Mouse (Mus musculus): Measurements from ENCODE around the gene Polrmt. TPM values are rescaled to one million over a fixed set of nuclear protein-coding genes. Genes with fewer than 3 reads are reported as not detected.

Gene Polrmt
- polyA plus RNA-seq, 1 experiment from 2014 or later: 31.8 TPM

DNA sequence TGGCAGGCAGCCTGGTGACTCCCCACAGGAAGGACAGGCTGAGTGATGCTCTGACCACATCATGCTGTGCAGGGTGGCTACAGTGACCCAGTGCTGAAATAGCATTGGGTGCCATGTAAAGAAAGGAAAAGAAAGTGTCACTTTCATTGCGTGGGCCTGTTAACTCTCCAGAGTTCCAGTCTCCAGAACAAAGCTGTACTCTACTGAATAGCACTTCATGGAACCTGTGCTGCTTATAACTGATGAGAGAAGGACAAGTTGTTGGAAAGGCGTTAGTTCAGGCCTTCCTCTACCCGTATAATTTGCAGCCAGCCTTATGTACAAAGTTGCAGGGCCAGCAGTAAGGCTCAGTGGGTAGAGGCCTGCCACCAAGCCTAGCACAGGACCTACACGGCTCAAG lies 57.7 kb downstream of the Polrmt start, which contains the start of gene Gzmm:
TSS of gene Gzmm (plus strand) at position 301 of the 400 bp plus-strand sequence.
- H3K27ac ChIP-seq (ENCODE audit: low read length): no peak within 1 kb of the TSS
- peaks cover 52% of the 10 kb centered on the region for H3K36me3 ChIP-seq (ENCODE audit: control insufficient read depth, insufficient read depth, low read length)
- peaks cover 2% of the 10 kb centered on the region; the same call in 1 of the 2 replicates for H3K9me3 ChIP-seq (ENCODE audit: control insufficient read depth, low read depth, low read length)
- H3K4me2 ChIP-seq (replicated peaks; ENCODE audit: low read depth, low read length): no peak within 1 kb of the TSS
- peaks cover 4% of the 10 kb centered on the region; the same call in 1 of the 2 replicates for H3K4me1 ChIP-seq (ENCODE audit: control insufficient read depth, insufficient read depth, low read length)
- H3K4me3 ChIP-seq (ENCODE audit: low read depth, low read length): no peak within 1 kb of the TSS
- ATAC-seq (ENCODE audit: insufficient number of reproducible peaks, insufficient read depth, low FRiP score, low read depth): no peak
- no peak within 1 kb of the TSS for H3K9ac ChIP-seq (replicated peaks; ENCODE audit: low read depth, low read length)
- WGBS: 81% methylated on average over 4 of the region's 4 CpGs
- no peaks in the 10 kb centered on the region for H3K27me3 ChIP-seq (ENCODE audit: control insufficient read depth, insufficient read depth, low read length)

DNA sequence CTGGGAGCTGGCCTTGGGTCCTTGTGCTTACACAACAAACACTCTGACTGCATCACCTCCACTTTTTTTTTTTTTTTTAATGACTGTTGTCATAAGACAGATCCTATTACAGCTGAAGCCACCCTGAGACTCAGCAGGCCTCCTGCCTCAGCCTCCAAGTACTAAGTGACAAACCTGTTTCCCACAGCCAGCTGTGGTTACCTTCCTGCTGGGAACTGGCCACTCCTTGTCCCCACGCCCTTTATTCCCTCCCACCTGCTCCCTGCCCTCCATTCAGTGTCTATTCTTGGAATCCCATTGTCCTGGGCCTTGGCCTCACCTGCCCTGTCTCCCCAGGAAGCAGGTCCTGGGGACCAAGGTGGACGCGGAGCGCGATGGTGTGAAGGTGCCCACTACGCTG lies 58.9 kb downstream of the Polrmt start:
- no peak overlapping the region for H3K27ac ChIP-seq (ENCODE audit: low read length)
- no peak overlapping the region for H3K4me3 ChIP-seq (ENCODE audit: low read depth, low read length)
- H3K9ac ChIP-seq (replicated peaks; ENCODE audit: low read depth, low read length): no peak overlapping the region
- H3K36me3 ChIP-seq (ENCODE audit: control insufficient read depth, insufficient read depth, low read length): peaks cover 52% of the 10 kb centered on the region
- no peak overlapping the region for H3K4me2 ChIP-seq (replicated peaks; ENCODE audit: low read depth, low read length)
- H3K4me1 ChIP-seq (ENCODE audit: control insufficient read depth, insufficient read depth, low read length): peaks cover 13% of the 10 kb centered on the region; the same call in 1 of the 2 replicates
- peaks cover 2% of the 10 kb centered on the region; the same call in 1 of the 2 replicates for H3K9me3 ChIP-seq (ENCODE audit: control insufficient read depth, low read depth, low read length)
- ATAC-seq (ENCODE audit: insufficient number of reproducible peaks, insufficient read depth, low FRiP score, low read depth): no peak
- 94% methylated on average over 6 of the region's 6 CpGs for WGBS
- H3K27me3 ChIP-seq (ENCODE audit: control insufficient read depth, insufficient read depth, low read length): no peaks in the 10 kb centered on the region

GRCm38 (mm10) chr10:79686691-79687090 lies 59.7 kb downstream of the Polrmt start:
- no peak overlapping the region for H3K4me2 ChIP-seq (replicated peaks; ENCODE audit: low read depth, low read length)
- H3K36me3 ChIP-seq (ENCODE audit: control insufficient read depth, insufficient read depth, low read length): peaks cover 52% of the 10 kb centered on the region
- no peaks in the 10 kb centered on the region for H3K27me3 ChIP-seq (ENCODE audit: control insufficient read depth, insufficient read depth, low read length)
- WGBS: 93% methylated on average over 1 of the region's 1 CpGs
- ATAC-seq (ENCODE audit: insufficient number of reproducible peaks, insufficient read depth, low FRiP score, low read depth): no peak
- no peak overlapping the region for H3K27ac ChIP-seq (ENCODE audit: low read length)
- no peaks in the 10 kb centered on the region for H3K9me3 ChIP-seq (ENCODE audit: control insufficient read depth, low read depth, low read length)
- no peak overlapping the region for H3K9ac ChIP-seq (replicated peaks; ENCODE audit: low read depth, low read length)
- no peak overlapping the region for H3K4me3 ChIP-seq (ENCODE audit: low read depth, low read length)
- peaks cover 13% of the 10 kb centered on the region; the same call in 1 of the 2 replicates for H3K4me1 ChIP-seq (ENCODE audit: control insufficient read depth, insufficient read depth, low read length)

DNA sequence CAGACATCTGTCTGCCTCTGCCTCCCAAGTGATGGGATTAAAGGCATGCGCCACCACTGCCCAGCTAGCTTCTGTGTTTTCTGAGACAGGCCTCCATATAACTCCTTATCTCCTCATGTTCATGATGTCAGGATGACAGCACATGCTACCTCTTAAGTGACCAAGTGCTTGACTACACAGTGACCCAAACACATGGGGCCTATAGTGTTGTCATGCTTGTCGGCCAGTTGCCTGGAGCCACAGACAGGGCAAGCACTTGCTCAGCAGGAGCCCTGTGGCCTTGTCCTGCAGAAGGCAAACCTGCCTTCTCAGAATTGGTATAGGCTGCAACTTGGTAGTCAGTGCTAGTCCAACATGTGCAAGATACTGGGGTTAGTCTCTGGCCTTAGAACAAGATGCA lies 60.2 kb downstream of the Polrmt start:
- Histone ChIP-seq H3K4me2 (replicated peaks; ENCODE audit: low read depth, low read length) (no peak overlapping the region), H3K27me3 (ENCODE audit: control insufficient read depth, insufficient read depth, low read length) (no peaks in the 10 kb centered on the region), H3K9ac (replicated peaks; ENCODE audit: low read depth, low read length) (no peak overlapping the region), H3K9me3 (ENCODE audit: control insufficient read depth, low read depth, low read length) (no peaks in the 10 kb centered on the region), H3K4me3 (ENCODE audit: low read depth, low read length) (no peak overlapping the region), H3K27ac (ENCODE audit: low read length) (no peak overlapping the region), H3K36me3 (ENCODE audit: control insufficient read depth, insufficient read depth, low read length) (peaks cover 52% of the 10 kb centered on the region), H3K4me1 (ENCODE audit: control insufficient read depth, insufficient read depth, low read length) (peaks cover 13% of the 10 kb centered on the region; the same call in 1 of the 2 replicates)
- no peak for ATAC-seq (ENCODE audit: insufficient number of reproducible peaks, insufficient read depth, low FRiP score, low read depth)
- 85% methylated on average over 2 of the region's 2 CpGs for WGBS

Other genes with a start within 250 kb of the Polrmt start
- gene Plpp2, start 212.8 kb downstream of the Polrmt start, polyA plus RNA-seq (2014; fragmentation: Nextera tagmentation; extraction: Ambion mirVana): 58.5 and 61.4 TPM in 2 replicates
- 49.0 and 55.2 TPM in 2 replicates for gene Mier2, start 191.4 kb downstream of the Polrmt start, polyA plus RNA-seq (2014; fragmentation: Nextera tagmentation; extraction: Ambion mirVana)
- gene Theg, start 159.2 kb downstream of the Polrmt start, polyA plus RNA-seq (2014; fragmentation: Nextera tagmentation; extraction: Ambion mirVana): not detected in 2 replicates
- gene C2cd4c, start 132.6 kb downstream of the Polrmt start, polyA plus RNA-seq (2014; fragmentation: Nextera tagmentation; extraction: Ambion mirVana): 0.04 and 0.13 TPM in 2 replicates
- 7.1 and 7.7 TPM in 2 replicates for gene Shc2, start 108.7 kb downstream of the Polrmt start, polyA plus RNA-seq (2014; fragmentation: Nextera tagmentation; extraction: Ambion mirVana)
- gene Odf3l2, start 100.8 kb downstream of the Polrmt start, polyA plus RNA-seq (2014; fragmentation: Nextera tagmentation; extraction: Ambion mirVana): 0.20 TPM in 1 of 2 replicates, not detected in the other
- 29.7 and 30.0 TPM in 2 replicates for gene Madcam1, start 82.0 kb downstream of the Polrmt start, polyA plus RNA-seq (2014; fragmentation: Nextera tagmentation; extraction: Ambion mirVana)
- gene Tpgs1, start 77.2 kb downstream of the Polrmt start, polyA plus RNA-seq (2014; fragmentation: Nextera tagmentation; extraction: Ambion mirVana): 64.5 and 64.8 TPM in 2 replicates
- 88.7 and 93.6 TPM in 2 replicates for gene Cdc34, start 64.4 kb downstream of the Polrmt start, polyA plus RNA-seq (2014; fragmentation: Nextera tagmentation; extraction: Ambion mirVana)
- gene Gzmm, start 57.6 kb downstream of the Polrmt start, polyA plus RNA-seq (2014; fragmentation: Nextera tagmentation; extraction: Ambion mirVana): 1.0 and 1.6 TPM in 2 replicates
- gene Bsg, start 42.1 kb downstream of the Polrmt start, polyA plus RNA-seq (2014; fragmentation: Nextera tagmentation; extraction: Ambion mirVana): 871 and 937 TPM in 2 replicates
- gene Hcn2, start 29.9 kb downstream of the Polrmt start, polyA plus RNA-seq (2014; fragmentation: Nextera tagmentation; extraction: Ambion mirVana): 0.10 and 0.25 TPM in 2 replicates
- 0.29 and 0.39 TPM in 2 replicates for gene Fgf22, start 8.5 kb upstream of the Polrmt start, polyA plus RNA-seq (2014; fragmentation: Nextera tagmentation; extraction: Ambion mirVana)
- gene Rnf126, start 20.4 kb upstream of the Polrmt start, polyA plus RNA-seq (2014; fragmentation: Nextera tagmentation; extraction: Ambion mirVana): 72.1 and 77.3 TPM in 2 replicates
- gene Fstl3, start 30.7 kb upstream of the Polrmt start, polyA plus RNA-seq (2014; fragmentation: Nextera tagmentation; extraction: Ambion mirVana): 8.7 and 9.0 TPM in 2 replicates
- gene Prss57, start 44.4 kb upstream of the Polrmt start, polyA plus RNA-seq (2014; fragmentation: Nextera tagmentation; extraction: Ambion mirVana): not detected in 2 replicates
- 67.0 and 78.0 TPM in 2 replicates for gene Palm, start 47.0 kb upstream of the Polrmt start, polyA plus RNA-seq (2014; fragmentation: Nextera tagmentation; extraction: Ambion mirVana)
- gene Misp, start 74.4 kb upstream of the Polrmt start, polyA plus RNA-seq (2014; fragmentation: Nextera tagmentation; extraction: Ambion mirVana): 27.6 and 33.1 TPM in 2 replicates
- gene Ptbp1, start 107.8 kb upstream of the Polrmt start, polyA plus RNA-seq (2014; fragmentation: Nextera tagmentation; extraction: Ambion mirVana): 237 and 275 TPM in 2 replicates
- 2.9 and 5.6 TPM in 2 replicates for gene Prtn3, start 127.9 kb upstream of the Polrmt start, polyA plus RNA-seq (2014; fragmentation: Nextera tagmentation; extraction: Ambion mirVana)
- 41.3 and 51.7 TPM in 2 replicates for gene Plppr3, start 128.1 kb upstream of the Polrmt start, polyA plus RNA-seq (2014; fragmentation: Nextera tagmentation; extraction: Ambion mirVana)
- 0.88 and 3.3 TPM in 2 replicates for gene Elane, start 139.7 kb upstream of the Polrmt start, polyA plus RNA-seq (2014; fragmentation: Nextera tagmentation; extraction: Ambion mirVana)
- not detected in 2 replicates for gene Cfd, start 144.3 kb upstream of the Polrmt start, polyA plus RNA-seq (2014; fragmentation: Nextera tagmentation; extraction: Ambion mirVana)
- 43.4 and 46.4 TPM in 2 replicates for gene Med16, start 162.3 kb upstream of the Polrmt start, polyA plus RNA-seq (2014; fragmentation: Nextera tagmentation; extraction: Ambion mirVana)
- 5.3 TPM in 1 of 2 replicates, not detected in the other for gene Gm26602, start 164.3 kb upstream of the Polrmt start, polyA plus RNA-seq (2014; fragmentation: Nextera tagmentation; extraction: Ambion mirVana)
- 0.81 and 1.0 TPM in 2 replicates for gene Kiss1r, start 170.4 kb upstream of the Polrmt start, polyA plus RNA-seq (2014; fragmentation: Nextera tagmentation; extraction: Ambion mirVana)
- 143 and 151 TPM in 2 replicates for gene R3hdm4, start 174.6 kb upstream of the Polrmt start, polyA plus RNA-seq (2014; fragmentation: Nextera tagmentation; extraction: Ambion mirVana)
- gene Arid3a, start 180.5 kb upstream of the Polrmt start, polyA plus RNA-seq (2014; fragmentation: Nextera tagmentation; extraction: Ambion mirVana): 12.7 and 14.0 TPM in 2 replicates
- gene Wdr18, start 213.6 kb upstream of the Polrmt start, polyA plus RNA-seq (2014; fragmentation: Nextera tagmentation; extraction: Ambion mirVana): 97.2 and 107 TPM in 2 replicates
- gene Grin3b, start 224.1 kb upstream of the Polrmt start, polyA plus RNA-seq (2014; fragmentation: Nextera tagmentation; extraction: Ambion mirVana): 0.32 and 0.36 TPM in 2 replicates
- 15.6 and 16.7 TPM in 2 replicates for gene Tmem259, start 237.7 kb upstream of the Polrmt start, polyA plus RNA-seq (2014; fragmentation: Nextera tagmentation; extraction: Ambion mirVana)
- gene Cnn2, start 242.0 kb upstream of the Polrmt start, polyA plus RNA-seq (2014; fragmentation: Nextera tagmentation; extraction: Ambion mirVana): 397 and 424 TPM in 2 replicates
- 3.2 and 3.6 TPM in 2 replicates for gene Abca7, start 249.9 kb upstream of the Polrmt start, polyA plus RNA-seq (2014; fragmentation: Nextera tagmentation; extraction: Ambion mirVana)